Mouse (Mus musculus): Measurements from ENCODE around the gene Cenpn. TPM values are rescaled to one million over a fixed set of nuclear protein-coding genes. Genes with fewer than 3 reads are reported as not detected.

The Cenpn gene
- polyA plus RNA-seq, 1 experiment from 2014 or later: 53.0 TPM

- Histone ChIP-seq H3K4me3 (ENCODE audit: low read length) (no peak overlapping the region), H3K9me3 (ENCODE audit: control insufficient read depth, low read length) (no peaks in the 10 kb centered on the region), H3K4me1 (ENCODE audit: control insufficient read depth, insufficient read depth, low read length) (no peaks in the 10 kb centered on the region), H3K36me3 (ENCODE audit: control insufficient read depth, insufficient read depth, low read length) (peaks cover 45% of the 10 kb centered on the region), H3K27ac (ENCODE audit: low read depth, low read length) (no peak overlapping the region), H3K9ac (ENCODE audit: low read depth, low read length) (no peak overlapping the region), H3K27me3 (ENCODE audit: control insufficient read depth, insufficient read depth, low read length) (no peaks in the 10 kb centered on the region), H3K4me2 (replicated peaks; ENCODE audit: low read depth, low read length) (no peak overlapping the region)
- ATAC-seq (ENCODE audit: low FRiP score, low TSS enrichment): no peak
- WGBS: 84% methylated on average over 9 of the region's 9 CpGs
Observed at GRCm38 (mm10) chr8:116927880-116928279, 6.3 kb downstream of the Cenpn start.

DNA sequence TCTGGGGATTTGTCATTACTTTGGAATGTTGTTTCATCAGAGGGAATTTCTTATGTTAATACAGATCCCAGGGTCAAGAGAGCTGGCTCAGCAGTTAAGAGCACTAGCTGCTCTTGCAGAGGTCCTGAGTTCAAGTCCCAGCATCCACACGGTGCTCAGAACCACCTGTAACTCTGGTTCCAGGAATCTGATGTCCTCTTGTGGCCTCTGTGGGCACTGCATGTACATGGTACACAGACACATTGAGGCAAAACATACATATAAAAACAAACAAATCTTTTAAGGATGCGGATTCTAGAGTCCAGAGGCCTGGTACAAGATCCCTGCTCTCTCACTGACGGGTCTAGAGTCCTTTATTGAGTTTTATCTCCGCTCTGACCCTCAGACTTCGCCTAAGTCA is 7.1 kb downstream of the Cenpn start:
- 92% methylated on average over 5 of the region's 5 CpGs for WGBS
- Histone ChIP-seq H3K9ac (ENCODE audit: low read depth, low read length) (no peak overlapping the region), H3K4me2 (replicated peaks; ENCODE audit: low read depth, low read length) (no peak overlapping the region), H3K27ac (ENCODE audit: low read depth, low read length) (no peak overlapping the region), H3K4me3 (ENCODE audit: low read length) (no peak overlapping the region), H3K4me1 (ENCODE audit: control insufficient read depth, insufficient read depth, low read length) (no peaks in the 10 kb centered on the region), H3K27me3 (ENCODE audit: control insufficient read depth, insufficient read depth, low read length) (no peaks in the 10 kb centered on the region), H3K36me3 (ENCODE audit: control insufficient read depth, insufficient read depth, low read length) (peaks cover 52% of the 10 kb centered on the region), H3K9me3 (ENCODE audit: control insufficient read depth, low read length) (no peaks in the 10 kb centered on the region)
- no peak for ATAC-seq (ENCODE audit: low FRiP score, low TSS enrichment)

GRCm38 (mm10) chr8:116934976-116935375 is 13.4 kb downstream of the Cenpn start:
- Histone ChIP-seq H3K27me3 (ENCODE audit: control insufficient read depth, insufficient read depth, low read length) (no peaks in the 10 kb centered on the region), H3K4me2 (replicated peaks; ENCODE audit: low read depth, low read length) (no peak overlapping the region), H3K36me3 (ENCODE audit: control insufficient read depth, insufficient read depth, low read length) (peaks cover 69% of the 10 kb centered on the region), H3K9ac (ENCODE audit: low read depth, low read length) (no peak overlapping the region), H3K27ac (ENCODE audit: low read depth, low read length) (no peak overlapping the region), H3K4me3 (ENCODE audit: low read length) (no peak overlapping the region), H3K9me3 (ENCODE audit: control insufficient read depth, low read length) (no peaks in the 10 kb centered on the region), H3K4me1 (ENCODE audit: control insufficient read depth, insufficient read depth, low read length) (no peaks in the 10 kb centered on the region)
- 90% methylated on average over 4 of the region's 4 CpGs for WGBS
- ATAC-seq (ENCODE audit: low FRiP score, low TSS enrichment): no peak

- peaks cover 69% of the 10 kb centered on the region for H3K36me3 ChIP-seq (ENCODE audit: control insufficient read depth, insufficient read depth, low read length)
Observed at GRCm38 (mm10) chr8:116935506-116935905, 14.0 kb downstream of the Cenpn start.

DNA sequence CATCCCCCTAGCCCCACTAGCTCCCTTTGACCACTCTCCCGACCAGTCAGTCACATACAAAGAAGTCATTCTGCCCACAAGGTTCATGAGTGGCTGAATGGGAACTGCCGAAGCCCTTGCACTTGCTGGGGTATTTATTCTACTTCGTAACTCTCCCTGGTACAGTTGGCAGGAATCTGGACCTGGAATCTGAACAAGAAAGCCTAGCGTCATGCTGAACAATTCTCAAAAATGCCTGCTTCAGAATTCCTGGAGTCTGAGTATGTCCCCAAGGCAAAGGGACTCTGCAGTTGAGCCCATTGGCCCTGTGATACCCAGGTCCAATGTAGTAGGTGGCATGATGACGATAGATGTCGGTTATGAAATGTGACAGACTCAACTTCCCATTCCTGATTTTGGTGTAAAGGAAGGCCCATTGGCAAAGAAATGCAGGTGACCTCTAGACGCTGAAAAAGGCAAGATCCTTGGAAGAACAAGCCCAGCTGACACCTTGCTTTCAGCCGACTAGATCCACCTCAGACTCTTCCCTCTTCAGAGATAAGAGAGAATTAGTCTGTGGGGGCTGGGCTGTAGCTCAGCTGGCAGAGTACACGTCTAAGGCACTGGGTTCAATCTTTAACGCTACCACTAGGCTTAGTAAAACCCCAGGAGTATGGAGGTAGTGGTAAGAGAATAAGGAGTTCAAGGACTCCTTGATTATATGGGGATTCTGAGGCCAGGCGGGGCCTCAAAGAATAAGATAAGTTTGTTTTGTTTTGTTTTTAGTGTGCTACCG is 20.9 kb downstream of the Cenpn start:
- peak overlapping the region; percentile 30; the same call in 1 of the 2 replicates for H3K4me2 ChIP-seq (replicated peaks; ENCODE audit: low read depth, low read length)
- H3K27me3 ChIP-seq (ENCODE audit: control insufficient read depth, insufficient read depth, low read length): no peaks in the 10 kb centered on the region
- no peak for ATAC-seq (ENCODE audit: low FRiP score, low TSS enrichment)
- H3K9me3 ChIP-seq (ENCODE audit: control insufficient read depth, low read length): no peaks in the 10 kb centered on the region
- no peak overlapping the region for H3K4me3 ChIP-seq (ENCODE audit: low read length)
- peaks cover 17% of the 10 kb centered on the region; the same call in 1 of the 2 replicates for H3K36me3 ChIP-seq (ENCODE audit: control insufficient read depth, insufficient read depth, low read length)
- no peaks in the 10 kb centered on the region for H3K4me1 ChIP-seq (ENCODE audit: control insufficient read depth, insufficient read depth, low read length)
- no peak overlapping the region for H3K27ac ChIP-seq (ENCODE audit: low read depth, low read length)
- H3K9ac ChIP-seq (ENCODE audit: low read depth, low read length): no peak overlapping the region
- WGBS: 75% methylated on average over 12 of the region's 12 CpGs

More at GRCm38 (mm10) chr8:116935506-116935905, 14.0 kb downstream of the Cenpn start:
- 88% methylated on average over 6 of the region's 6 CpGs for WGBS
- Histone ChIP-seq H3K27me3 (ENCODE audit: control insufficient read depth, insufficient read depth, low read length) (no peaks in the 10 kb centered on the region), H3K4me1 (ENCODE audit: control insufficient read depth, insufficient read depth, low read length) (no peaks in the 10 kb centered on the region), H3K9me3 (ENCODE audit: control insufficient read depth, low read length) (no peaks in the 10 kb centered on the region), H3K4me3 (ENCODE audit: low read length) (no peak overlapping the region), H3K4me2 (replicated peaks; ENCODE audit: low read depth, low read length) (no peak overlapping the region), H3K9ac (ENCODE audit: low read depth, low read length) (no peak overlapping the region), H3K27ac (ENCODE audit: low read depth, low read length) (no peak overlapping the region)
- no peak for ATAC-seq (ENCODE audit: low FRiP score, low TSS enrichment)

GRCm38 (mm10) chr8:116943161-116943554 is 21.6 kb downstream of the Cenpn start, which contains the start of gene Atmin:
Gene Atmin, plus strand, starts transcription at chr8:116943393.
- WGBS: under 1% methylated on average over 40 of the region's 46 CpGs

DNA sequence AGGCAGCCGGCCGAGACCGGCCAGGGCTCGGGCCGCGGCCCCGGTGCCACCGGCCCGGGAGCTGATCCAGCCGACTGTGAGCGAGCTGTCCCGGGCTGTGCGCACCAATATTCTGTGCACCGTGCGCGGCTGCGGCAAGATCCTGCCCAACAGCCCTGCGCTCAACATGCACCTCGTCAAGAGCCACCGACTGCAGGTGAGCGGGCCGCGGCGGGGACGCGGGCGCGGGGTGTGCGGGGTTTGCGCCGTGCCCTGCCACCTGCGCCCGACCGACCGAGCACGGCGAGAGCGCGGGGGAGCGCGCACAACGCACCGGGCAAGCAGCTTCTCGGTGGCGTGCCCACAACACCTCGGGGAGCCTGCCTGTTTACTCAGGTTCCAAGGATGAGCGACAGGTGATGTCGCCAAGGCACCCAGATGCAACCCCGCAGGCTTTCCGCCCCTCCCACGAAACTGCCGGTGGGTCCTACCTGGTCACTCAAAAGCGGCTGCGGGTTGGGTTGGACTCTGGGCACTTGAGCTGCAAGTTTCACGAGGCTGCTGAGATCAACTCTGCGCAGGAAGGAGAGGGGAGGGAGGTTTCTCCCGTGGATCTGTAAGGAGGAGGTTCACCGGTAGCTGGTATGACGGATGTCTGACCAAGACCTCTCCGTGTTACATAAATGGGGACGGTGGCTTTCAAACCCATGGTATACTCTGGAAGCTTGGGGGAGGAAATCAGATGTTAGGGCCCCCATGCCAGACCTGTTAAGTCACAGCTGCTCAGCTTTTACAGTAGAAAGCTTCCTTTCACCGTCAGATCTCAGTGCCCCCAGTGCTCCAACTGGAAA is 22.2 kb downstream of the Cenpn start:
- Histone ChIP-seq H3K36me3 (ENCODE audit: control insufficient read depth, insufficient read depth, low read length) (peaks cover 7% of the 10 kb centered on the region; the same call in 1 of the 2 replicates), H3K9ac (ENCODE audit: low read depth, low read length) (peak overlapping the region; percentile 86), H3K27me3 (ENCODE audit: control insufficient read depth, insufficient read depth, low read length) (no peaks in the 10 kb centered on the region), H3K9me3 (ENCODE audit: control insufficient read depth, low read length) (no peaks in the 10 kb centered on the region), H3K4me2 (replicated peaks; ENCODE audit: low read depth, low read length) (peak overlapping the region; percentile 97), H3K4me1 (ENCODE audit: control insufficient read depth, insufficient read depth, low read length) (no peaks in the 10 kb centered on the region), H3K27ac (ENCODE audit: low read depth, low read length) (0 out of 2 replicates have a peak overlapping the region, but pooled peaks have one; percentile 37), H3K4me3 (ENCODE audit: low read length) (peak overlapping the region; percentile 97)
- under 1% methylated on average over 56 of the region's 62 CpGs for WGBS
- ATAC-seq (ENCODE audit: low FRiP score, low TSS enrichment): peak; percentile 68

More at GRCm38 (mm10) chr8:116943161-116943554, 21.6 kb downstream of the Cenpn start, which contains the start of gene Atmin:
- 0 out of 2 replicates have a peak within 1 kb of the TSS, but pooled peaks have one; percentile 37 for H3K27ac ChIP-seq (ENCODE audit: low read depth, low read length)
- ATAC-seq (ENCODE audit: low FRiP score, low TSS enrichment): peak; percentile 91
- peaks cover 12% of the 10 kb centered on the region; the same call in 1 of the 2 replicates for H3K36me3 ChIP-seq (ENCODE audit: control insufficient read depth, insufficient read depth, low read length)
- no peaks in the 10 kb centered on the region for H3K4me1 ChIP-seq (ENCODE audit: control insufficient read depth, insufficient read depth, low read length)
- no peaks in the 10 kb centered on the region for H3K9me3 ChIP-seq (ENCODE audit: control insufficient read depth, low read length)
- peak within 1 kb of the TSS; percentile 97 for H3K4me2 ChIP-seq (replicated peaks; ENCODE audit: low read depth, low read length)
- peak within 1 kb of the TSS; percentile 97 for H3K4me3 ChIP-seq (ENCODE audit: low read length)
- peak within 1 kb of the TSS; percentile 86 for H3K9ac ChIP-seq (ENCODE audit: low read depth, low read length)
- no peaks in the 10 kb centered on the region for H3K27me3 ChIP-seq (ENCODE audit: control insufficient read depth, insufficient read depth, low read length)

DNA sequence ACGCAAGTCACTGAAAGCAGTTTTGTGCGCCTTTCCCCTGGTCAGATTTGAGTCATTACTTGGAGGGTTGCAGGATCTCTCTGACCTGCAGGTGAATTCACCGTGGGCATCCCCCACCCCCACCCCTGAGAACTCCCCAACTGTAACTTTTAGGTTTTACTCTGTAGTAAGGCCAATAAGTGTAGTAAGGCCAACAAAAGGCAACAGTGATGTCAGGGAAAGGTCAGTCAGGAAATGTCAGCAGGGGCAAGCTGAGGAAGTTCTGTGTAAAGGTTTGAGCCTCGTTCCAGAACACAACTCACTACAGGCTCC is 22.8 kb downstream of the Cenpn start:
- Histone ChIP-seq H3K27me3 (ENCODE audit: control insufficient read depth, insufficient read depth, low read length) (no peaks in the 10 kb centered on the region), H3K27ac (ENCODE audit: low read depth, low read length) (no peak overlapping the region), H3K4me2 (replicated peaks; ENCODE audit: low read depth, low read length) (peak overlapping the region; percentile 97)

More for the DNA sequence above, 22.8 kb downstream of the Cenpn start:
- Histone ChIP-seq H3K9ac (ENCODE audit: low read depth, low read length) (peak overlapping the region; percentile 86; the same call in 1 of the 2 replicates), H3K4me1 (ENCODE audit: control insufficient read depth, insufficient read depth, low read length) (no peaks in the 10 kb centered on the region), H3K36me3 (ENCODE audit: control insufficient read depth, insufficient read depth, low read length) (peaks cover 3% of the 10 kb centered on the region; the same call in 1 of the 2 replicates), H3K9me3 (ENCODE audit: control insufficient read depth, low read length) (no peaks in the 10 kb centered on the region), H3K4me3 (ENCODE audit: low read length) (peak overlapping the region; percentile 97)
- 9% methylated on average over 4 of the region's 4 CpGs for WGBS
- no peak for ATAC-seq (ENCODE audit: low FRiP score, low TSS enrichment)
